Mouse (Mus musculus) mouse trophoblast stem cell (cell line): ENCODE data around the gene Dnajb5.
"Not testable (repeated sequence)": the region's sequence is repeated elsewhere in the genome, so short reads cannot be mapped to it uniquely, and the experiment has no call there.

Source experiments
- in situ Hi-C, 2 experiments: fragments of 300-500 bp; cut with MseI, MboI; formaldehyde crosslinking; loops; 2 replicates in 1 of 2; 3 replicates in 1 of 2; pipeline ENCODE4 v1.15.1; 2025

Gene Dnajb5

DNA sequence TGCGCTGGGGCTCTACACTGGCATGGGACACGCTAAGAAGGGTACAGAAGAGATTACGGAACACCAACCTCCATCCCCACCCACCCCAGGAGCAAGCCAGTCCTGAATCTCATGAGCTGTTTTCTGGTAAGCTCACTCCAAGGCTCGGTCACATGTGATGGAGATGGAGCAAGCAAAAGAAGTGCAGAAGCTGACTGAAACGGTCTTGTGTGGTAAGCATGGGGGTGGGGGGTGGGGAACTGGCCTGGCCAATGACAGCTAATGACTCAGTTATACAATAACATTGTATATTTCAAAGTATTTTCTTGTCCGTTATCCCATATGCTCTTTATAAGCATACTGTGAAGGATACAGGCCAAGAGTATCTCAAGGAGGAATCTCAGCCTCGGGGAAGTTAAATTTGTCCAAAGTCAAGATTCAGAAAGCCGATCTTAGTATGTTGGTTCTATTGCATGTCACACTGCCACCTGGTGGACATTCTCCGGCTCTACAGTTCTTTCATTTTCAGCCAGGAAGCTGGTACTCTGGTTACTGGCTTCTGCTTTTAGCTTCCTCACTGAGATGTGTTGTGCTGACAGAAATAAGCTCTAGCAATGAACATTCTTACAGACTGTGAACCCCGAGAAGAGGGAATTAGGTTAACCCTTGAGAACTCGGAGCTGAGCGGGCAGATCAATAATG lies 15.6 kb downstream of the Dnajb5 start:
- in situ Hi-C loops = no loop called here

DNA sequence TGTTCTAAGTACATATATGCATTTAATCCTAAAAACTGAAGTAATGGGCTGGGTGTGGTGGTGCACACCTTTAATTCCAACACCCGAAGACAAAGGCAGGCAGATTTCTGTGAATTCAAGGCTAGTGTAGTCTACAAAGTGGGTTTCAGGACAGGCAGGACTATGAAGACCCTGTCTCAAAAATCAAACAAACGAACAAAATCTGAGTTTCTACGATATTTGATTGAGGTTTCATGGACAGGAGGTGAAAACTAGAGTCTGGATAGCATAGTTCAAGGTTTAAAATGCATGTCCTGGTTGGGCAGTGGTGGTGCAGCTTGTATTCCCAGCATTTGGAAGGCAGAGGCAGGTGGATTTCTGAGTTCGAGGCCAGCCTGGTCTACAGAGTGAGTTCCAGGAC lies 19.7 kb downstream of the Dnajb5 start, which contains the start of gene 1700022I11Rik:
Gene 1700022I11Rik, plus strand, starts transcription at position 301 of the 400 bp plus-strand sequence.
- in situ Hi-C loops = no loop called here

DNA sequence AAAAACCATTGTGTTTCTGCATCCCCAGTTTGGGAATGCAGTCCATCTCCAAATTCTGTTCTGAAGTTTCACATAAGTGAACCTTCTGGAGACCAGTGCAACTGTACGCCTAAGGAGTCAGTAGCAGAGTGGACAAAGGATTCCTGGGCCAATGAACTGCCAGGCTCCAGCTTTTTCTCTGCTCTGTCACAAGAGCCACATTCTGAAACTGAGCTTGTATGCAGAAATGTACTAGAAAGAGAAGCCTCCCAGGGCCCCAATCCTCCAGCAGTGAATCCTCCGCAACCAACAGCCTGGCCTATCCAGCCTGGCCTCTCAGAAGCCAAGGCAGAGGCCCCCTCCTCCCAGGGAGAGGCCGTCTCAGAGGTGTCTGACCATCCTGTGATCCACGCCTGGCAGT lies 23.3 kb downstream of the Dnajb5 start:
- in situ Hi-C loops = no loop called here

DNA sequence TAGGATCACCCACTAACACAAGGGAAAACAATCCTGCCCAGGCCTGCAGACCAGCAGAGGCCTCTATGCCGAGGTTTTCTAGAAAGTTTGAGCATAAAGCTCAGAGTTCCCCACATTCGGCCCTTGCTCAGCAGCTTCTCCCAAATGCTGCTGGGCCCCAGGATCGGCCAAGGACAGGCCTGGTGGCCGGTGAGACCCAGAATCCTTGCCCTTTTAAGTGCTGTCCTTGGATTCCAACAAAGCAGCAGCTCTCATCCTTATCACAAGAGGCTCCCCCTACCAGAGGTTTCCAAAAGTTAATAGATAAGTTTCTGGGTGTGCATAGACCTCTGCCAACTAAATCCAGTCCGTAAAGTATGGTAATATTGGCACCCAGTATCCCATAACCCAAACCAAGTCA lies 24.3 kb downstream of the Dnajb5 start:
- in situ Hi-C loops = no loop called here

DNA sequence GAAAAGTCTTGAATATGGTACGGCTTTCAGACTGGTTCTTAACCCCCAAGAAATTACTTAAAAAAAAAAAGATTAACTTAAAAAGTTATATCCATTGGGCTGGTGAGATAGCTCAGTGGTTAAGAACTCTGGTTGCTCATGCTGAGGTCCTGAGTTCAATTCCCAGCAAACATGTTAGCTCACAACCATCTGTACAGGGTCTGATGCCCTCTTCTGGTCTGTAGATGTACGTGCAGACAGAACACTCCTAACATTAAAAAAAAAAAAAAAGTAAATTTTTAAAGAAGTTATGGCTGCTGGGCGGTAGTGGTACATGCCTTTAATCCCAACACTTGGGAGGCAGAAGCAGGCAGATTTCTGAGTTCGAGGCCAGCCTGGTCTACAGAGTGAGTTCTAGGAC lies 28.4 kb downstream of the Dnajb5 start:
- in situ Hi-C loops = no loop called here

DNA sequence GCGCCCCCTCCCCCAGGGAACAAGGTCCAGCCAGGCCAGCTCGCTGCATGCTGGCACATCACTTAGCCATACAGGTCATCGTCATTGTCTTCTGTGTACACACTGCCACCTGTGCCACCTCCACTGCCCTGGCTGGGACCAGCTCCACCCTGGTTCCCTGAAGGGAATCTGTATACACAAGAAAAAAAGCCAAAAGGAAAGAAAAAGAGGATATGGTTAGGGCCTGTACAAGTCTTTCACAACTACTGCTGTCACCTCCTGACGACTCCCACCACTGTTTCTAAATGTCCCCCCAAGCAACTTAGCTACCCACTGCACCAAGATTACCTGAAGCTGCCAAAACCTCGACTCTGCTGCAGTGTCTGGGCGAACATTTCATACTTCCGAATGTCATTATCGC lies 30.9 kb downstream of the Dnajb5 start:
- in situ Hi-C loops = not testable (repeated sequence)

DNA sequence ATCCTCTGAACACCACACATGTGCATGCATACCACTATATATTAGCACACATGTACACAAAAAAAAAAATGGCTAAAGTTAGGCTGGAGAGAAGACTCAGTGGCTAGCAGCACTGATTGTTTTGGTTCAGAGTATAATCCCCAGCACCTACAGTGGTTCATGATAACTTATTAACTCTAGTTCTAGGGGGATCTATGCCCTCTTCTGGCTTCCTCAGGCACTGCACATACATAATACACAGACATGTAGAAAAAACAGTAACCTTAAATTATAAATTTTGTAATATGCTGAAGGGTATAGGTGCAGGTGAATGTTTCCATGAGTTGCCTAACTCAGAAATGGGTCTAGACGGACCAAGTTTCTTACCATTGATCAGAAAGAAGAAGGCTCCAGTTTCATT lies 38.7 kb downstream of the Dnajb5 start:
- in situ Hi-C loops = no loop called here

DNA sequence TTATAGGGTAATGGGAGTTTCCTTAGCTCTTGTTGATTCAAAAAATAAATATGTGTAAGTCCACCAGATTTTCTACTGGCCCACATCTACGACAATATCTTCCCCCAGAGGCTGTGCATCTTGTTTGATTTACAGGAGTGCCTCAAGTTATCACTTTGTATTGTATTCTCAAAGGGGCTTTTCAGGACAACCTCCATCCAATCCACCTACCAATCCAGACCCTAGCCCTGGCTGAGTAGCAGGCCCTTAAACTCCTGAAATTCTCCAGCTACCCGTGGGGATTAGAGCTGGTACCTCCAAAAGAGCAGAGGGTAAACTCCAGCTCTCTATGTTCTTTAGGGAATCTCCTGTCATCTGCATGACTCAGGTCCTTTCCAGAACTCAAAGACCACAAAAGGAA lies 48.4 kb downstream of the Dnajb5 start:
- in situ Hi-C loops = no loop called here

DNA sequence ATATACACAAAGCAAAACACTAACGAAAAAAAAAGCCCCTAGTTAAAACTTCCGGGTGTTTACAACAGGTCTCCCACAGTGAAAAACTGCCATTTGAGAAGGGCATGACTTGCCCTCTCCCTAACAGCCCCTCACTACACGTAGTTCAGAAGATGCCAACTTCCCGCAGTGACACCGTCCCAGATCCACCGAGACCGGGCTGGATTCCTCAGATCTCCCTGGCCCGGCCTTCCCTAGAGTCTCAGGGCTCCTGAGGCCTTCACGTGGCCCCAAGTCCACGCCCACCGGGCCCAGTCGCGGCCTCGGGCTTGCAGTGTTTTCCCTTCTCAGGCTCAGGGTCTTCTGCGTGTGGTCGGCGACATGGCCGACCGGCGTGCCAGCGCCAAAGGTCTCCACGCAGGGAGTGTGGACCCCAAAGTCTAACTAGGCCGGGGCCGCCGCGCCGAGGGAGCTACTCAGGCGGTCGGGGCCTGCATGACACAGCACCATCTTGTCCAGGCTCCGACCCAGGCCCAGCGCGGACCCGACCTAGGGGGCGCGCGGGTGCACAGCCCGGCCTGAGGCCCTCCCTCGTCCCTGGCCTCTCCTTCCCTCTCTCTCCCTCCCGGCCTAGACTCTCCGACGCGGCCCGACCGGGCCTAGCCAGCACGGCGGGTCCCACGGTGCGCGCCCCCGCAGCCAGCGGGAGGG lies 50.0 kb downstream of the Dnajb5 start:
- in situ Hi-C loops = no loop called here

DNA sequence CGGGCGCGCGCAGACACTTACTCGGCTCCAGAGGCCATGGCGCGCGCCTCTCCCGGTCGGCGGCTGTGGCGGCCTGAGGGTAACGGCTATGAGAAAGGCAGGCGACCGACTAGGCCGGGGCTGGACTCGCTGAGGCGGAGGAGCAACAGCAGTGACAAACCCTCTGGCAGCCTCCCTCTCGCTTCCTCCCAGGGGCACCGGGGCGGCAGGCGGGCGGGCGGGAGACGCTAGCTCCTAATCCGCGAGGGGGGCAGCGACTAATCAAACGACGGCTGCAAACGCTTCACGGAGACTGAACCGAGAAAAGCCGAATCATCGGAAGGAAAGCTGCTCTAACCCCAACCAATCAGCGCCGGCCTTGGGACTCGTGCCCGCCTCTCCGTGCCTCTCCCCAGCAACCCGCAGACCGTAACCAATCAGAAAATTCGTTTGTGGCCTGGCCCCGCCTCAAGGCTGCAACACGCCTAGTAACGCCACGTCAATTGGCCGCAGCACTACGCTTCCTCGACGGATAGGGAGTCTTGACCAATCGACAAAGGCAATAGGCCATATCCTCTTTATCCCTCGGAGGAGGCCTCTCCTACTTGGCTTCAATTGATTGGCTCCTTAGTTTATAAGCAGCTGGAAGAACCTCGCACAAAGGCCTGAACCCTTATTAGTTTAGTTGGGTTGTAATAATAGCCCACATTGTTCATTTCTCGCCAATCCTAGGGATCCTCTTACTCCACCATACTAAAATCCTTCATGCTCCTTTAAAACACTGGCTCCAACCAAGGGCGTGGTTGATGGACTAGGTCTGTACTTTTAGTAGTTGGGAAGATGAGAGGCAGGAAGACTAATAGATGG lies 50.8 kb downstream of the Dnajb5 start, which contains the start of gene Vcp:
Gene Vcp, minus strand, starts transcription at position 367 of the 846 bp plus-strand sequence.
- in situ Hi-C loops = not testable (repeated sequence)

DNA sequence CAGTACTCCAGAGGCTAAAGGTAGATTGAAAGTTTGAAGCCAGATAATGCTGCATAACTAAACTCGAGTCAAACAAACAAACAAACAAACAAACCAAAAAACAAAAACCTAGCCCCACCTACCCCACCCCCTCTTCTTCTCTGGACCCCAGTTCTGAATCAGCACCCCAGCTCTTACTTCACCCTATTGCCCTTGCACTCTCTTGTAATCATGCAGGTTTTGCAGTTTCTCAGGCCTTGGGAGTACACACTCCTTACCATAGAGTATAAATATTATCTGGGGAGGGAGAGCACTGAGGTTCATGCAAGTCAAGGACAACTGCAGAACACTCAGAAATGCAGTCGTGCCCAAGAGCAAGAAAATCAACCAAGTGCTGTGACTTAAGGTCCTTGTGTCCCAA lies 51.7 kb downstream of the Dnajb5 start:
- in situ Hi-C loops = no loop called here

DNA sequence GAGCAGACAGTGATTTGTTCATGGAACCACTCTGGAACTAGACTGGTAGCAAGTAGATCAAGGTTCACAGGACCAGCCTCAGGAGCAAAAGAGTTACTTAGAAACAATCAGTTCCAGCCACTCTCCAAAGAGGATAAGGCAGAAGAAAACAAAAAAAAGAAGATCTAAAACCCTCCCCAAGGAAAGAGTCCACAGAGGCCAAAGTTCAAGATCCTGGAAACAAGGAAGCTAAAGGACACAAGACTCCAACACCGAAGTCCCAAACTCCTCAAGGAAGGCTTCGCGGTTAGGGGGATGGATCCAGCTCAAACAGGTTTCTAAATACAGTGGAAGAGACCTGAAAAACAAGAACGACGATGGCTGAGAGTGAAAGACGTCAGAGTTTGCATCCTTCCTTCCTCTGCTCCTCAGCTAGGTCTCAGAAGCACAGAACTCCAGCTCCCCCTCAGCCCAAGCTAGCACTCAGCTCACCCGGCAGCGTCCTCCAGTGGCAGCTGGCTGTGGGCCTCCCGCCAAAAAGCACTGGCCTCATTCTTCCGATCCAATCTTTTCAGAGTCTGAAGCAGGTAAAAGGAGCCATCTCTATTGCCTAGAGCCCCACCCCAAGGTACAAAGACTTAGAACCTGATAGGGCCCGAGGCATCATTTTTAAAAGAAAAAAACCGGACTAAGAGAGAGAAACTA lies 53.3 kb downstream of the Dnajb5 start:
- in situ Hi-C loops = no loop called here

DNA sequence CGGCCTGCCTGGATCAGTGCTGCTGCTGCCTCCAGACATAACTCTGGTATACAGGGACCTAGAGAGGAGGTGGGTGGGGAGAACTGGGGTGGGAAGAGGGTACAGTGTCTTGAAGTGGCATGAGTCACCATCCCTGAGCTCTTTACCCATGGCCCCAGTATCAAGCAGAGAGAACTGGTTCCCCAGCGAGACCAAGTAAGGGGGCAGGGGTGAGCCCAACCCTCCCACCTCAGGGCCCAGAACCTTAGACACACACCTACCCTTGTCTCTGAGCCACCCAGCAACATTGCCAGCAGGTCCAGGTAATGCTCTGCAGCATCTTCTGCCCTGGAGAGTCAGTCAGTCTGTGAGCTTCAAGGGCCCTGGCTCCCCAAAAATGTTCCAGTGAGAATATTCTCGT lies 55.3 kb downstream of the Dnajb5 start:
- in situ Hi-C loops = no loop called here

DNA sequence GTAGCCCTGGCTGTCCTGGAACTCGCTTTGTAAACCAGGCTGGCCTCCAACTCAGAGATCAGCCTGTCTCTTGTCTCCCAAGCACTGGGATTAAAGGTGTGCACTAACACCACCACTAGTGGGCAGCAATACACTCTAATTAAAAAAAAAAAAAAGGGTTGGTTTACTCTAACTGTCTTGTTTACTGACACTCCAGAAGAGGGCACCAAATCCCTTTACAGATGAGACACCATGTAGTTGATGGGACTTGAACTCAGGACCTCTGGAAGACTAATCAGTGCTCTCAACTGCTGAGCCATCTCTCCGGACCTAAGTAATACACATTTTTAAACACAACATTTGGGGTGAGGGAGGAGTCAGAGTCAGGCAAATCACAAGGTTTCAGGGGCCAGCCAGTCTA lies 56.2 kb downstream of the Dnajb5 start:
- in situ Hi-C loops = no loop called here
